Mouse (Mus musculus) MEL (cell line): ENCODE measurements around the gene St6galnac3. TPM values are rescaled to one million over a fixed set of nuclear protein-coding genes. Genes with fewer than 3 reads are reported as not detected.

Source experiments
- DNase-seq: peaks from one replicate; pipeline ENCODE4 v3.0.0; 2011; ENCODE audit warnings: low read depth, low spot score
- H3K27ac ChIP-seq: 2 replicates; pipeline ENCODE4 v1.5.1; 2012; ENCODE audit warnings: low read depth, mild to moderate bottlenecking, control low read depth, low read length, moderate library complexity; ENCODE audit not compliant: control insufficient read depth
- H3K27me3 ChIP-seq, 2 experiments: fragments of 150-350 bp in 1 of 2; sonication (generic) in 1 of 2; 2 replicates each; pipeline ENCODE4 v1.6.1; 2012; ENCODE audit warnings: low read length in 2 of 2, mild to moderate bottlenecking in 2 of 2, improper control_type of control experiment in 1 of 2, moderate library complexity in 1 of 2; ENCODE audit not compliant: insufficient read depth in 2 of 2, control insufficient read depth in 1 of 2
- H3K36me3 ChIP-seq, 2 experiments: 2 replicates each; pipeline ENCODE4 v1.6.1; 2012 to 2014; ENCODE audit warnings: low read length in 2 of 2, improper control_type of control experiment in 1 of 2, inconsistent platforms in 1 of 2, mild to moderate bottlenecking in 1 of 2; ENCODE audit not compliant: insufficient read depth in 2 of 2, control insufficient read depth in 1 of 2
- H3K4me1 ChIP-seq, 2 experiments: fragments of 150-350 bp in 1 of 2; sonication (generic) in 1 of 2; 2 replicates each; pipeline ENCODE4 v1.6.1; 2012; ENCODE audit warnings: low read length in 2 of 2, improper control_type of control experiment in 1 of 2, mild to moderate bottlenecking in 1 of 2; ENCODE audit not compliant: insufficient read depth in 2 of 2, control insufficient read depth in 1 of 2
- H3K4me3 ChIP-seq, 2 experiments: fragments of 150-350 bp in 1 of 2; sonication (generic) in 1 of 2; 2 replicates each; pipeline ENCODE4 v1.5.1; 2012; ENCODE audit warnings: low read depth in 2 of 2, low read length in 2 of 2, mild to moderate bottlenecking in 2 of 2, moderate library complexity in 2 of 2, control low read depth in 1 of 2, improper control_type of control experiment in 1 of 2; ENCODE audit not compliant: control insufficient read depth in 1 of 2, insufficient read depth in 1 of 2
- H3K79me2 ChIP-seq: 2 replicates; pipeline ENCODE4 v1.6.1; 2012; ENCODE audit warnings: mild to moderate bottlenecking, low read length, moderate library complexity; ENCODE audit not compliant: control insufficient read depth, poor library complexity, insufficient read depth
- H3K9ac ChIP-seq: 2 replicates; pipeline ENCODE4 v1.6.1; 2012; ENCODE audit warnings: low read depth, mild to moderate bottlenecking, control low read depth, low read length, moderate library complexity; ENCODE audit not compliant: control insufficient read depth, poor library complexity, severe bottlenecking
- H3K9me3 ChIP-seq: fragments of 150-350 bp; sonication (generic); replicated peaks from 2 replicates; pipeline ENCODE4 v1.6.1; 2012; ENCODE audit warnings: mild to moderate bottlenecking, low read length, improper control_type of control experiment, moderate library complexity; ENCODE audit not compliant: insufficient read depth
- BHLHE40 ChIP-seq: IDR thresholded peaks from 2 replicates; pipeline ENCODE4 v1.6.1; 2012; ENCODE audit warnings: low read depth, mild to moderate bottlenecking, inconsistent platforms, low read length, improper control_type of control experiment, borderline replicate concordance
- CHD1 ChIP-seq: IDR thresholded peaks from 2 replicates; pipeline ENCODE4 v1.6.1; 2012; ENCODE audit warnings: low read depth, mild to moderate bottlenecking, inconsistent platforms, low read length, improper control_type of control experiment
- CHD2 ChIP-seq: IDR thresholded peaks from 2 replicates; pipeline ENCODE4 v1.6.1; 2011; ENCODE audit warnings: low read length, improper control_type of control experiment
- CTCF ChIP-seq, 3 experiments: IDR thresholded peaks in 2 of 3; conservative IDR thresholded peaks in 1 of 3; 2 replicates each; pipeline ENCODE4 v1.5.1; 2011 to 2012; ENCODE audit warnings: low read length in 3 of 3, low read depth in 2 of 3, mild to moderate bottlenecking in 2 of 3, improper control_type of control experiment in 1 of 3, inconsistent platforms in 1 of 3, mixed read lengths in 1 of 3, moderate library complexity in 1 of 3; ENCODE audit not compliant: control insufficient read depth in 1 of 3, insufficient read depth in 1 of 3, poor library complexity in 1 of 3, severe bottlenecking in 1 of 3
- E2F4 ChIP-seq: IDR thresholded peaks from 2 replicates; pipeline ENCODE4 v1.6.1; 2011; ENCODE audit warnings: low read depth, low read length, improper control_type of control experiment, borderline replicate concordance
- ELF1 ChIP-seq: IDR thresholded peaks from 2 replicates; pipeline ENCODE4 v1.6.1; 2014; ENCODE audit warnings: low read depth, mild to moderate bottlenecking, inconsistent platforms, low read length, improper control_type of control experiment, moderate library complexity
- EP300 ChIP-seq, 2 experiments: IDR thresholded peaks; 2 replicates each; pipeline ENCODE4 v1.6.1; 2011; ENCODE audit warnings: improper control_type of control experiment in 2 of 2, low read length in 2 of 2, low read depth in 1 of 2, mild to moderate bottlenecking in 1 of 2
- ETS1 ChIP-seq: IDR thresholded peaks from 2 replicates; pipeline ENCODE4 v1.6.1; 2012; ENCODE audit warnings: low read depth, mild to moderate bottlenecking, inconsistent platforms, low read length, improper control_type of control experiment, moderate library complexity
- GABPA ChIP-seq: IDR thresholded peaks from 2 replicates; pipeline ENCODE4 v1.6.1; 2012; ENCODE audit warnings: low read depth, mild to moderate bottlenecking, inconsistent platforms, low read length, improper control_type of control experiment, moderate library complexity
- GATA1 ChIP-seq: IDR thresholded peaks from 2 replicates; pipeline ENCODE4 v1.6.1; 2011; ENCODE audit warnings: low read depth, low read length, improper control_type of control experiment
- HCFC1 ChIP-seq: IDR thresholded peaks from 2 replicates; pipeline ENCODE4 v1.6.1; 2012; ENCODE audit warnings: low read depth, mild to moderate bottlenecking, inconsistent platforms, low read length, improper control_type of control experiment, moderate library complexity
- JUND ChIP-seq: IDR thresholded peaks from 2 replicates; pipeline ENCODE4 v1.6.1; 2011; ENCODE audit warnings: low read depth, mild to moderate bottlenecking, improper control_type of control experiment, low read length
- KAT2A ChIP-seq: conservative IDR thresholded peaks from 2 replicates; pipeline ENCODE4 v1.6.1; 2012; ENCODE audit warnings: low read depth, low read length, improper control_type of control experiment, inconsistent platforms
- MAFK ChIP-seq: IDR thresholded peaks from 2 replicates; pipeline ENCODE4 v1.6.1; 2011; ENCODE audit warnings: low read depth, mild to moderate bottlenecking, low read length, improper control_type of control experiment, borderline replicate concordance
- MAX ChIP-seq: IDR thresholded peaks from 2 replicates; pipeline ENCODE4 v1.6.1; 2011; ENCODE audit warnings: low read length, improper control_type of control experiment
- MAZ ChIP-seq: IDR thresholded peaks from 2 replicates; pipeline ENCODE4 v1.6.1; 2012; ENCODE audit warnings: low read depth, mild to moderate bottlenecking, inconsistent platforms, low read length, improper control_type of control experiment
- MEF2A ChIP-seq: IDR thresholded peaks from 2 replicates; pipeline ENCODE4 v1.6.1; 2014; ENCODE audit warnings: low read depth, mild to moderate bottlenecking, inconsistent platforms, low read length, improper control_type of control experiment; ENCODE audit not compliant: poor library complexity, insufficient replicate concordance, severe bottlenecking; ENCODE audit errors: extremely low read depth
- MXI1 ChIP-seq: IDR thresholded peaks from 2 replicates; pipeline ENCODE4 v1.6.1; 2011; ENCODE audit warnings: mild to moderate bottlenecking, low read depth, low read length, improper control_type of control experiment
- MYB ChIP-seq: IDR thresholded peaks from 2 replicates; pipeline ENCODE4 v1.6.1; 2011; ENCODE audit warnings: mild to moderate bottlenecking, low read depth, low read length, improper control_type of control experiment
- MYC ChIP-seq: IDR thresholded peaks from 2 replicates; pipeline ENCODE4 v1.6.1; 2011; ENCODE audit warnings: low read depth, mild to moderate bottlenecking, low read length, improper control_type of control experiment, moderate library complexity
- NELFE ChIP-seq: IDR thresholded peaks from 2 replicates; pipeline ENCODE4 v1.6.1; 2011; ENCODE audit warnings: low read depth, low read length, improper control_type of control experiment
- NRF1 ChIP-seq: IDR thresholded peaks from 2 replicates; pipeline ENCODE4 v1.6.1; 2014; ENCODE audit warnings: low read depth, mild to moderate bottlenecking, inconsistent platforms, low read length, improper control_type of control experiment, moderate library complexity; ENCODE audit not compliant: poor library complexity, insufficient read depth, severe bottlenecking
- POLR2A ChIP-seq, 2 experiments: IDR thresholded peaks; 2 replicates each; pipeline ENCODE4 v1.6.1; 2011 to 2012; ENCODE audit warnings: low read length in 2 of 2, mild to moderate bottlenecking in 2 of 2, control low read depth in 1 of 2, improper control_type of control experiment in 1 of 2, low read depth in 1 of 2, moderate library complexity in 1 of 2; ENCODE audit not compliant: control insufficient read depth in 1 of 2, insufficient read depth in 1 of 2, poor library complexity in 1 of 2
- POLR2AphosphoS2 ChIP-seq: IDR thresholded peaks from 2 replicates; pipeline ENCODE4 v1.6.1; 2011; ENCODE audit warnings: low read length, improper control_type of control experiment
- RAD21 ChIP-seq: IDR thresholded peaks from 2 replicates; pipeline ENCODE4 v1.6.1; 2011; ENCODE audit warnings: mild to moderate bottlenecking, low read depth, low read length, improper control_type of control experiment
- RCOR1 ChIP-seq: IDR thresholded peaks from 2 replicates; pipeline ENCODE4 v1.6.1; 2012; ENCODE audit warnings: low read depth, mild to moderate bottlenecking, inconsistent platforms, low read length, improper control_type of control experiment
- SIN3A ChIP-seq: IDR thresholded peaks from 2 replicates; pipeline ENCODE4 v1.6.1; 2012; ENCODE audit warnings: low read length, improper control_type of control experiment, inconsistent platforms
- SMC3 ChIP-seq: IDR thresholded peaks from 2 replicates; pipeline ENCODE4 v1.6.1; 2011; ENCODE audit warnings: low read depth, low read length, improper control_type of control experiment
- TAL1 ChIP-seq: IDR thresholded peaks from 2 replicates; pipeline ENCODE4 v1.6.1; 2012; ENCODE audit warnings: mild to moderate bottlenecking, inconsistent platforms, low read length, moderate library complexity, mixed read lengths
- TBP ChIP-seq: IDR thresholded peaks from 2 replicates; pipeline ENCODE4 v1.8.0; 2011; ENCODE audit warnings: low read depth, low read length, improper control_type of control experiment
- TCF12 ChIP-seq: IDR thresholded peaks from 2 replicates; pipeline ENCODE4 v1.6.1; 2014; ENCODE audit warnings: low read depth, mild to moderate bottlenecking, inconsistent platforms, low read length, improper control_type of control experiment, moderate library complexity
- UBTF ChIP-seq: IDR thresholded peaks from 2 replicates; pipeline ENCODE4 v1.6.1; 2012; ENCODE audit warnings: low read depth, mild to moderate bottlenecking, inconsistent platforms, low read length, improper control_type of control experiment, moderate library complexity, borderline replicate concordance; ENCODE audit not compliant: insufficient read depth
- USF1 ChIP-seq: IDR thresholded peaks from 2 replicates; pipeline ENCODE4 v1.6.1; 2014; ENCODE audit warnings: low read depth, mild to moderate bottlenecking, inconsistent platforms, low read length, improper control_type of control experiment, moderate library complexity
- USF2 ChIP-seq, 2 experiments: IDR thresholded peaks; 2 replicates each; pipeline ENCODE4 v1.6.1; 2011 to 2012; ENCODE audit warnings: improper control_type of control experiment in 2 of 2, low read length in 2 of 2, borderline replicate concordance in 1 of 2, inconsistent platforms in 1 of 2, low read depth in 1 of 2, mild to moderate bottlenecking in 1 of 2; ENCODE audit not compliant: insufficient read depth in 1 of 2
- ZC3H11A ChIP-seq: IDR thresholded peaks from 2 replicates; pipeline ENCODE4 v1.6.1; 2012; ENCODE audit warnings: low read depth, mild to moderate bottlenecking, inconsistent platforms, low read length, improper control_type of control experiment
- ZKSCAN1 ChIP-seq: IDR thresholded peaks from 2 replicates; pipeline ENCODE4 v1.6.1; 2012; ENCODE audit warnings: low read depth, mild to moderate bottlenecking, inconsistent platforms, low read length, improper control_type of control experiment, moderate library complexity
- ZMIZ1 ChIP-seq: IDR thresholded peaks from 2 replicates; pipeline ENCODE4 v1.6.1; 2012; ENCODE audit warnings: low read depth, mild to moderate bottlenecking, inconsistent platforms, low read length, improper control_type of control experiment, moderate library complexity
- ZNF384 ChIP-seq: IDR thresholded peaks from 2 replicates; pipeline ENCODE4 v1.6.1; 2012; ENCODE audit warnings: low read depth, mild to moderate bottlenecking, inconsistent platforms, low read length, improper control_type of control experiment
- polyA plus RNA-seq, 2 experiments: library from polyadenylated mRNA; stranded (reverse) in 1 of 2; unstranded in 1 of 2; fragments of >175 nt in 1 of 2; fragments of >200 nt in 1 of 2; gene quantifications; 2 replicates each; pipeline versions ENCODE4 v1.2.1 to v1.2.4; 2012; ENCODE audit warnings: low replicate concordance in 2 of 2, low read depth in 1 of 2; ENCODE audit not compliant: insufficient read length in 2 of 2, insufficient read depth in 1 of 2, missing spikeins in 1 of 2
- total RNA-seq: library from RNA; depleted of rRNA; stranded (reverse); fragments of 300-350 nt; gene quantifications from 2 replicates; pipeline ENCODE4 v1.2.3, GENCODE M21; 2012

The St6galnac3 gene
- total and polyA plus RNA-seq, 3 experiments, result 7.8 to 11.4 TPM; not detected in 1

DNA sequence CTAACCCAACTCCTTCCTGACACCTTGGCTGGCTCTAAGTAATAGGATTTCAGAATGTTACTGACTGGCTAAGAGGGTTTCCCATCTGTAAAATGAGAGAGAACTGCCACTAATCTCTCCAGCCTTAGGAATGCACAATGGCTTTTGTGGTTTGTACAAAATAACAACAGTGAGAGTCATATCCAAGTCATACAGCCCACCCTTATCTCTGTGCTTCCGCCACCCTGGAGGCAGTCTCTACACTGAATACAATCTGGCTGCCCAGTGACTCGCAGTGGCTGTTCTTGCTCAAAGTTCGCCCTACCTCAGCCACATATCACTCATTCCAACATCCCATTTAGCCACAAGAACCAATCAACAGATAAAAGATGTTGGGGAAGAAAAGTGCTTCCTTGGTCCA, 156.2 kb downstream of the St6galnac3 start:
- peak; percentile 80 for DNase-seq
- Histone ChIP-seq H3K27ac (no peak overlapping the region), H3K79me2 (no peaks in the 10 kb centered on the region), H3K27me3 (no peaks in the 10 kb centered on the region), H3K4me3 (no peak overlapping the region), H3K4me1 (peaks cover 15 to 22% of the 10 kb centered on the region in 2 experiments), H3K36me3 (peaks cover 0 to 20% of the 10 kb centered on the region in 2 experiments; a peak in 2 of 4 replicates), H3K9ac (no peak overlapping the region), H3K9me3 (no peaks in the 10 kb centered on the region)
- TF ChIP-seq JUND (no peak), POLR2A (IDR thresholded peaks at IDR 0.05; ENCODE audit: control insufficient read depth in 1 of 2, insufficient read depth in 1 of 2, low read depth in 1 of 2, low read length in 2 of 2, poor library complexity in 1 of 2) (no peak), MAZ (no peak), TAL1 (peak; percentile 86), SMC3 (no peak), RCOR1 (peak; percentile 95), SIN3A (peak; percentile 61), CHD1 (no peak), MYB (no peak), TBP (0 out of 2 replicates have a peak, but pooled peaks have one; percentile 35), USF1 (no peak), MEF2A (no peak), MXI1 (no peak), CTCF (IDR thresholded peaks at IDR 0.05 in 2 of 3, conservative IDR thresholded peaks at IDR 0.05 in 1 of 3; ENCODE audit: control insufficient read depth in 1 of 3, insufficient read depth in 1 of 3, low read depth in 2 of 3, low read length in 3 of 3, poor library complexity in 1 of 3, severe bottlenecking in 1 of 3) (no peak), ZNF384 (no peak), GABPA (no peak), GATA1 (peak; percentile 92), USF2 (IDR thresholded peaks at IDR 0.05; ENCODE audit: borderline replicate concordance in 1 of 2, insufficient read depth in 1 of 2, low read depth in 1 of 2, low read length in 2 of 2) (no peak), NELFE (no peak), TCF12 (peak; percentile 77), MAFK (no peak), EP300 (IDR thresholded peaks at IDR 0.05; ENCODE audit: low read depth in 1 of 2, low read length in 2 of 2) (peak; percentile 85 to 87), POLR2AphosphoS2 (no peak), ZKSCAN1 (no peak), ZMIZ1 (no peak), NRF1 (no peak), ELF1 (no peak), UBTF (no peak), HCFC1 (no peak), ZC3H11A (no peak), RAD21 (no peak), CHD2 (no peak), KAT2A (no peak), MYC (0 out of 2 replicates have a peak, but pooled peaks have one; percentile 46), MAX (peak; percentile 37; the same call in 1 of the 2 replicates), E2F4 (no peak), BHLHE40 (no peak), ETS1 (peak; percentile 55; the same call in 1 of the 2 replicates)
